Mouse (Mus musculus) neutrophil, adult 83 days (primary cell): Measurements from ENCODE around the gene Tmem247. TPM values are rescaled to one million over a fixed set of nuclear protein-coding genes. Genes with fewer than 3 reads are reported as not detected.

ENCODE experiments used
- total RNA-seq, 2 experiments: library from RNA; stranded (reverse); gene quantifications; one replicate each; pipeline ENCODE4 v1.2.4; 2023

The Tmem247 gene
- not detected for total RNA-seq

GRCm38 (mm10) chr17:86917048-86917447 is at the start of gene Tmem247:
TSS of gene Tmem247 (plus strand) at chr17:86917348.

GRCm38 (mm10) chr17:86947840-86948796 is 31.0 kb downstream of the Tmem247 start, which contains the start of gene Atp6v1e2:
TSS of gene Atp6v1e2 (minus strand) at chr17:86947897.

GRCm38 (mm10) chr17:86962894-86963585 is 45.9 kb downstream of the Tmem247 start, which contains the start of gene Rhoq:
TSS of gene Rhoq (plus strand) at chr17:86963082.

Other genes starting within 250 kb of the Tmem247 start
- gene Epas1, start 163.6 kb upstream of the Tmem247 start, total RNA-seq, result under 1 TPM; 0.33 to 0.49 TPM
- not detected for gene Atp6v1e2, start 30.5 kb downstream of the Tmem247 start, total RNA-seq
- 10 to 100 TPM in 1 of 2 experiments, 1 to 10 TPM in 1; 8.5 to 10.9 TPM for gene Rhoq, start 45.7 kb downstream of the Tmem247 start, total RNA-seq
- gene Pigf, start 108.1 kb downstream of the Tmem247 start, total RNA-seq, result 1 to 10 TPM; 7.2 to 8.7 TPM
- gene Cript, start 108.2 kb downstream of the Tmem247 start, total RNA-seq, result 10 to 100 TPM; 60.5 to 63.1 TPM
- 1 to 10 TPM; 5.5 to 5.7 TPM for gene Socs5, start 190.3 kb downstream of the Tmem247 start, total RNA-seq